Mouse (Mus musculus) right cerebral cortex, adult 2 months (tissue): ENCODE measurements around the gene Nxn.

Experiments used
- DNase-seq, 2 experiments: peaks; one replicate each; pipeline ENCODE4 v3.0.0; 2021 to 2022; ENCODE audit warnings: low spot score in 2 of 2

The Nxn gene

DNA sequence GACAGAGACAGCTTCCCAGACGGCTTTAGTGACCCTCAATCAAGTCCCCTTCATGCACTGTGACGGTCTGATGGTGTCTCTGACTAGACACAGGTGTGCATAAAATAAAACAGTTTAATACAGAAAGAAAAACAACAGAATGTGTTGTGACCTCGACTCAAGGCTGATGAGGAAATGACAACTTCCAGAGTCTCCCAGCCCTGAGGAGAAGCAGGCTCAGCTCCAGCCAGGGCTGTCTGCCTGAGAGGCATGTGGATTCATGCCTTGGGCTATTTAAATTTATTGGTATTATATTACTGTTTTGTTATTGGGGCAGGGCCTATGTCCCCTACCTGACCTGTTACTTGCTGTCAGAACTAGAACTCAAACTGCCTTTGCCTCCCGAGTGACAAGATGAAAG is 37.5 kb downstream of the Nxn start:
- DNase-seq, result no peak

DNA sequence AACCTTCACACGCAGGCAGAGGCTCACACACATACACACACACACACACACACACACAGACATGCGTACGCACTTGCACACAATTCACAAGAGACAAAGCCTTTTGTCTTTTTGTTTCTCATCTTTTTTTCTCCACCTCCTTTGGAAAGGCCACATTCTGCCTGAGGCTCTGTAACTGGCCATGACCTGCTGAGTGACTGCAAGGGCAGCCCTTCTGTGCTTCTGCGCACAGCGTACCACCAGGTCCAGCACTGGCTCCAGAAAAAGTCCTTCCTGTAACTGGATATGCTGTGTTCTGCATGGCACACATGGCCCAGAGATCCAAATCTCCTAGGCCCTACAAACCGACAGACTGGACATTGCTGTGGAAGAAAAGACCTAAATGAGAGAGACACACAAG is 38.7 kb downstream of the Nxn start:
- DNase-seq, result no peak

DNA sequence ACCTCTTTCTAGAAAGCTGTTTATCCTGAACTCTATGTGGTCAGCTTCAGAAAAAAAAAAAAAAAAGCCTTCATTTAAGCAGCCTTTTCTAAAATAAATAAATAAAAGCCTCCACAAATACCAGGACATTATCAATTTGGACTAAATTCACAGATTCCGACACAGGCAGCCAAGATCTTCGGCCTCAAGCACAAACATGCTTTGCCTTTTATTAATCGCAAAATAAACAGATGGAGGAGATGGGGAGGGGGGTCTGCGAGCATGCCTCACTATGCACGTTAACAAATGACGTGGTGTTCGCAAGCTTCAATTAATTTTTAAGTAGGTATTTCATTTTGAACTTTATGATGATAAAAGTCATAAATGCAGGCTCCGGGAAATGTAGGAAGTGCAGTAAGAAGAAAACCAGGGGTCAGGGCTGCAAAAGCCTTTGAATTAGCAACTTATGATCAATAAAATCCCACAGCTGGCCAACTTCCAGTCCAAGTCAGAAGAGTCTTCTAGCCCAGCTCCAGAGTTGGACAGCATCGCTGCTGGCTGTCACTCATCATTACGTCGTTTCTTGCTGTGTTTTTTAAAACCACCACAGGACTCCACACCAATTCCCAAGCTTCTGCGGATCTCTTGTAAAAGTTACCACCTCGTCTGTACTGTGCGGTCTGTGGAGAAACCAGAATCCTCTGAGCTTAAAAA is 40.2 kb downstream of the Nxn start:
- DNase-seq, result no peak

DNA sequence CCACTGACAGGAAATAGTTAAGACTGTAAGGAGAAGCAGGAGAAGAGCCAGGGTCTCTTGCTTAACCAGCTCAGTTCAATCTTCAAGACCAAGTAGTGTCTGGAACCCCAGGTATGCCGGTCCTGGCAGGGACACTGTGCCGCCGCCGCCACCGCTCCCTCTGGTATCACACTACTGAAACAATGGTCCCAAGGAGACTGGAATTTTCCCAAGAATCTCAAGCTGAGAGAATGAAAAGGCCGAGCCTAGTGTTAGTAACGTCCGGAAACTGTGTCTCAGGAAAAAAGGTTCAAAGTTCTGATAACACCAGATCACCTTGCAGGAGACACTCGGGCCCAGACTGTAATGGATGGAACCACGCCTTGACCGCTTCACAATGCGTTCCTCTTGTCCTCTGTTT is 41.5 kb downstream of the Nxn start:
- no peak for DNase-seq

DNA sequence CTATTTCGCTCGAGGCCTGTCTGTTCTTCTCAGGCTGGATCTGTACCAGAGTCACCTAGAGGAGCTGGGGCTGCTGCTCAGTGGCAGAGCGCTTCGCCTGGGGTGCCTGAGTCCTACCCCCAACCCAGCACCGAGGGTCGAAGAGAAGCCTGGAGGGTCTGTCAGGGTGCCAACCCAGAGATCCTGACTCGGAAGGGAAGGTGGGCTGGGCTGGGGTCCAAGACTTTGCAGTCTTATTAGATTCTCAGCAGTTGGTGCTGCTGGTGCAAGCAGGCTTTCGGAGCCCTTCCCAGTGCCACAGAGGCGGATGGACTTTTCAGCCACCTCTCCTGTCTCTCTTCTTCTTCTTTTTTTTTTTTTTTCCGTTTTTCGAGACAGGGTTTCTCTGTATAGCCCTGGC is 42.8 kb downstream of the Nxn start:
- DNase-seq, result no peak

DNA sequence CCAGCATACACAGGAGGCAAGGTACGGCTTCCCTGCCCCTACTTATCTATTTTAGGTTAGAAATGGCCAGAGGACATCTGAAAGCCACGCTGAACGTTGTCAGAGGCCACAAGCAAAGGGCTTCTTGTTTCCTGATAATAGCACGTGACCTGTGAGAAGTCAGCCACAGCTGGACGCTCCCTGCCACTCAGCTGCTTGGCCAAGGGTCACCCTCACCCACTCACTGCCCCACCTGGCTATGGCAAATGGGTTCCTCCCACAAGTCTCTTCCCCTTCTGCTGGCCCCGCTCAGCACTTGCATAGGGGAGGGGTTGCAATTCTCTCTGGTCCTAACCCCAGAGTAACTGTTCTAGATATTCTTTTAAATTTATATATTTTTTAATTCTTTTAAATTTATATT is 43.5 kb downstream of the Nxn start:
- DNase-seq, result no peak

DNA sequence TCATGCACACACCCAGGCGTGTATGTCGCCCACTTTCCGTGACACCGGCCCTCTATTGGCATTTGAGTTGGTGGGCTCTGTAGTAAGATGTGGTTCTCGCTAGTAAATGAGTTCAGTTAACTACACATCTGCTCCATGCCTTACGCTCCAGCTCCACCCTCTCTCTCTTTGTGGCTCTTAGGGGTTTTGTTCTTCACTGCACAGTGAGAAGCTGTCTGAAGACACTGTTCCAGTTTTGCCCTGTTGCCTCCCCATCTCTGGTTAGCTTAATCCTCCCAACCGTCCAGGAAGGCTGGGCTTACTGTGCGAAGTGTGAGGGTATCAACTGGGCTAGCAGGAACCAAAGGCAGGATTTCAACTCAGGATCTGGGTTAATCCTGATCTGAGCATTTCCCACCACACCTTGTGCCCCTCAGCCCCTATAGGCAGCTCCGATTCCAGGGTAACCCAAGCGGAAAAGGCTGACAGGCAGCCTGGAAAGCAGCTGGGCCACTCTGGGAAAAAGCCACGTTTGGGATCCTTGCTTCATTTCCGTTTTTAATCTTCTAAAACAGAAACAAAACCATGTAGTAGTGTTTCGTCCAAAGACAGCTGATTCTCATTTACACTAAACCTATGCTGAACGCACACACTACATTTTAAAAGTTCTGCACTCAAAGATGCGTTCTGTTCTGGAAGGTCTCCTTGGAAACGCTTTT is 45.9 kb downstream of the Nxn start:
- no peak for DNase-seq

DNA sequence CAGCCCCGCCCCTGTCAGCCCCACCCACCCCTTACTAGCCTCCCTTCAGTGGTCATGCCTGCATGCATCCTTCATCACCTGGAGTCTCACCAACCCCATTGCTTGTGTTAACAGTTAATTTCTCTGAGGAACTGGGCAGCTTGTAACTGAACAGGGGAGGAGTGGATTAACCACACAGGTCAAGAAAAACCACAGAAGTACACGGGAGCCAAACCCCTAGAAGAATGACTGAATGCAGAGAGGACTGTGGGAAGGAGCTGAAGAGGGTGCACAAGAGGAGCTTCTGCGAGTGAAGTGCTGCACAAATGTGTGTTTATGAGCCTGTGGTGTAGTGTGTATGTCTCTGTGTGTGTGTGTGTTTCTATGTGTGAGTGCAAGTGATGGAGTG is 47.3 kb downstream of the Nxn start:
- DNase-seq, result no peak

DNA sequence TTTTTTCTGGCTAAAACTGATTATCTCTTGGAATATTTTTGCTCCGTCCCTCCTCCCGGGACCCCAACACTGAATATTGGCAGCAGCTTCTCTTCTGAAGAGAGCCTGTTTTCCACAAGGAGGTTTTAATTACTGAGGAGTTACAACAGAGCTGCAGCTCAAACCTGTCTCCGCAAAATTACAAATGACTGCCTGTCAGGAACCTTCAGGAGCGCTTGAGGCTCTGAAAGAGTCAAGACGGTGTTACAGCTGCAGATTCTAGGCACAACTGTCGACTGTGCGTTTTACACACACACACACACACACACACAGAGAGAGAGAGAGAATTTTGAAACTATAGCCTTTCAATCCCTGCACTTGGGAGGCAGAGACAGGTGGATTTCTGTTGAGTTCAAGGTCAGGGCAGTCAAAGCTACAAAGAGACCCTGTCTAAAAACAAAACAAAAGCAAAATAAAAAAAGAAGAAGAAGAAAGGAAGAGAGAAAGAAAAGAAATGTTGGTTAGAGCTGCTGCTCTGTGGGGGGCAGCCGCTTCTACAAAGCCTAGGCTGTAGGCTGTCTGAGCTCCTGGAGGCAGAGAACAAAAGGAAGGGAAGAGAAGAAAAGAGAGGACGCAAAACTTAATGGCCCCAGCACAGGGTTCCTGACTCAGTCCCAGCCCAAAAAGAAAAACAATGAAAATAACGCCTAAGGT is 47.9 kb downstream of the Nxn start:
- no peak for DNase-seq

DNA sequence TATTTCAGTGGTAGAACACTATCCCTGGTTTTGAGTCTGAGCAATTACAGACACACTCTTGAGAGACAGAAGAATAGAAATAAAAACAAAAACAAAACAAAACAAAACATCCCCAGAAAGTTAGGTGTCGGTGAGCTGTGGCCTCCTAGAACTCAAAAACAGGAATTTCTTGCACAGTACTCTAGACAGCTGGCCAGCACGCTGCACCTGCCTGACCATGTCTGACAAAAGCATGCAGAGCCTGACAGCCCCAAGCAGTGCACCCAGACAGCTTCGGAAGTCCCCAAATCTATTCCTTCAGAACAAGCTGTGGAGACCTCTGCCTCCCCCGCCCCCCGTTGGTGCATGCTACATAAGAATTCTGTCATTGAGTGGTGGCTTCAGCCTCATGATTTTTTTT is 49.1 kb downstream of the Nxn start:
- DNase-seq, result no peak

DNA sequence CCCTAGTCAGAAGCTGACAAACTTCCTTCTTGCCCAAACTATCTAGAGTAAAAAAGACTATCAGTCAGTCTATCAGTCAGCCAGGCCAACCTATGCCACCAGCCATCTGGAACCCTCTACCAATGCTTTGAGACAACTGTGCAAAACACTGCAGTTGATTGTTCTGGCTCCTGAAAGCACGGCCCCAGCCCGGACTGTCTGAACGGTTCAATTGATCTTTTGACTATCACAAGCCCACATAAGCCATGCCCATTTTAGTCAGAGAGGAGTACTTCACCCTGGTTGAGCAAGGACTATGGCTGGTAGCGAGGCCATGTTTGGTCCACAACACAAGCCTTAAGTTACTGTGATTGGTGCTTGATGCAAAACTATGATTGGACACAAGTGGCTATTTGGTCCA is 51.4 kb downstream of the Nxn start:
- no peak for DNase-seq

DNA sequence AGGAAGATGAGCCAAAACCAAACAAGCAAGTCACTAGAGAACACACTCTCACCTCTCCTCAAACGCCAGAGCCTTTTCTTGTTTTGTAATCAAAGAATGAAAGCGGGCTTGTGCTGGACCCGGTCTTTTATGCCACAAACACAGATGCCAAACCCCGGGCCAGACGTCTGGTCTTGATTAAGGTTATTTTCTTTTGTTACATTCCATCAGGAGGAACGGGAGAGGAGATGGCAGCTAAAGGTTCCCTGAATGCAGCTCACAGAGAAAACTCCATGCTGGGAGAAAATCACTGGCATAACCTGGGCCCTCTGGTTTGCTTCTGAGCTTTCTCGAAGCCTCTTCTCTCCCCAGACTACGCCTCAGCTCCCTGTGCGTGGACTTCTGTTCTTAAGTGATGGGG is 55.9 kb downstream of the Nxn start:
- DNase-seq, result no peak

DNA sequence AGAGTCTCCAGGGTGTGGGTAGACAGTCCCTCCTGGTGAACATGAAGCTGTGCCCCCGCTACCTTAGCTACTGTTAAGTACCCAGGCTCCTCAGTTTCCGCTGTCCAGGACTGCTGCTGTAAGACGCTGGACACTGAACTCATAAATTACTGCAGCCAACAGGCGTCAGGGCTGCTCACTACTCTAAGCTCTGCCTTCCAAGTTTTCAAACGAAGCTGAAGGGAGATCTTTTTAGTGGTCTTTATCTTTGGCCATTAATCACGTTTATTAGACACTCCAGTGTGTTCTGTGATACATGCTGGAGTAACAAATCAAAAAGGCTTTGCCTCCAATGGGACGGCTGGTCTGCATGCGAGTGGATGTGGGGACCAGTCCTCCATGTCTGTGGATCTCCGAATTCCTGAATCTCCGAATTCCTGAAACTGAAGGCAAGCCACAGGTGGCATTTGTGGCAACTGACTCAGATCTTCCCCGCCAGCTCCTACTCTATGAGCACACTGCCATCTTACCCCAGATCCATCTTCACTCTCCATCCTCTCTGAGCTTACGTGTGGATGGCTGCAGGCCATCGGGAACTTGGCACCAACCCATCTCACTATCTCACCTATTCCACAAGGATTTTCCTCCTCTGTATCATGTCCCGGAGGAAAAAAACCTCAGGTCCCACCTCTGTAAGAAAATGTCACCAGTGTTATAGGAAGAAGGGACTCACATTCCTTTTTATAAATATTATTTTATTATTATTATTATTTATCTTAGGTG is 56.9 kb downstream of the Nxn start:
- no peak for DNase-seq

DNA sequence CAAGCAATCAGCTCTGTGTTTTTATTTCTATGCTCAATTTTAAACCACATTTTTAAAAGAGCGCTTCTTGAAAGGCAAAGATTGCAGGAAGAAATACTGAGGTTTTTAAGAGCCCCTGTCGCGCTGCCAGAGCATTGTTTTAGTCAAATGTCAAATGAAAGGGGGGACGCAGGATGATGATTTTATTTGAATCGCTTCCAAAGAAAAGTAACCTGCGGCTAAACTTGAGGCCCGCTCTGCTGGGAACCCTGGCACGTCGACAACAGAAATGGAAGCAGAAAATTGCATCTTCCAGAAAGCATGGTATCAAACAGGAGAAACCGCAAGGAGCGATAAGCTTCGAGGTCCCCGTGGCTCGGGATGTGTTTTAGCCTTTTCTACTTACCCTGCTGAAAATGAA is 57.8 kb downstream of the Nxn start:
- DNase-seq, result no peak

DNA sequence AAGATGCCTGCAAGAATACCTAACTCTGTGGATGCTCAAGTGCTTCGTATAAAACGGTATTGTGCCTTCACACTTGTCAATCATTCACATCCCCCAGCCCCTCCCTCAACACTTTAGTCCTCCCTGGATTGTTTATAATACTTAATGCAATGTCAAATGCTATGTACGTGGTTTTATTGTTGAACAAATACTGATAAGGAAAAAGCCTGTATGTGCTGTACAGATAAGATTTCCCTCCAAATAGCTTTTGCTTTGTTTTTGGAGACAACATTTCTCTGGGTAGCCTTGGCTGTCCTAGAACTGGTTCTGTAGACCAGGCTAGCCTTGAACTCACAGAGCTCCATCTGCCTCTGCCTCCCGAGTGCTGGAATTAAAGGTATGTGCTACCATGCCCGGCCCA is 59.1 kb downstream of the Nxn start:
- DNase-seq, result no peak

DNA sequence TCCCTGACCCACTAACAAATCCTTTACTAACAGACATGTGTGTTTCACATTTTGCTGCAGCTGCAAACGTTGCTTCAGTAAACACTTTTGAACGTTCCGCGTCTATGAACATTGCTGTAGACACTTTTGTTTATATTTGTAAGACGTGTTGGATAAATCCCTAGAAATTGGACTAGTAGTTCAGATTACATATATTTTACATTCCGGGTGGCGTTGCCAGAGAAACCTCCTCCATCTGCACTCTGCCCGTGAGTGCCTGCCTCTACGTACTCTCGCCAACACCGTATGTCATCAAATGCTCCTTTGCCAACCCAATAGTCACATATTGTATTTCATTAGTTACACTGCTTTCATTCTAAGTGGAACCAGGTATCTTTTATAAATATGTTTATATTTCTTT is 59.8 kb downstream of the Nxn start:
- no peak for DNase-seq

DNA sequence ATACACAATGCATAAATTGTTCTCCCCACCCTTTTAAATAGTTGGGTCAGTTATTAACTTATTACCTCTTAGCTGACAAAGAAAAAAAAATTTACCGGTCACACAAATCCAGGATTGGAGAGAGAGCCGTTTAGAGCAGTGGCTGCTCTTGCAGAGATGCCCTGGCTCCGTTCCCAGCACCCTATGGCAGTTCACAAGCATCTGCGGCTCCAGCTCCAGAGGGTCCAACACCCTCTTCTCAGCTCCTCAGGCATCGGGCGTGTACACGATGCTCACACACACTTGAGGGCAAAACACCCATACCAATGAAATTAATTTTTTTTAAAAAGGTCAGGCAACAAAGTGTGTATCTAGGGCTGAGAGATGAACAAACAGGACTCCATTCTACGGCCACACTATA is 60.3 kb downstream of the Nxn start:
- DNase-seq, result no peak

DNA sequence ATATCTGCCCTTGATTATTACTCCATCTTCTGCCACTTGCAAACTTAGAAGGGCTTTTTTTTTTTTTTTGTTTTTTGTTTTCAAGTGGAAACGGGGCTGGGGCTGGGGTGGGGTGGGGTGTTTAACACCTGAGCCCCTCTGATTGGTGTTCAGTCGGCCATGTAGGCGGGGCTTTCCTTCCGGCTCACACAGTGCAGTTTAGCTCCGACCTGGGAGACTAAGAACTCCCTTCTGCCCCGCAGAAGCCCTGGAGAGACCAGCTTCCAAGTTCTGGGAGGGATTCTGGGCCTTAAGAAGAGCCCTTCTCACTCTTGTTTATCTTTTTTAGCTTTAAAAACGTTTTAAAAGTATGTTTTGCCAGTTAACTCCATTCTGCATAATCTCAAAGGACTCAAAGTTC is 61.2 kb downstream of the Nxn start:
- no peak for DNase-seq

DNA sequence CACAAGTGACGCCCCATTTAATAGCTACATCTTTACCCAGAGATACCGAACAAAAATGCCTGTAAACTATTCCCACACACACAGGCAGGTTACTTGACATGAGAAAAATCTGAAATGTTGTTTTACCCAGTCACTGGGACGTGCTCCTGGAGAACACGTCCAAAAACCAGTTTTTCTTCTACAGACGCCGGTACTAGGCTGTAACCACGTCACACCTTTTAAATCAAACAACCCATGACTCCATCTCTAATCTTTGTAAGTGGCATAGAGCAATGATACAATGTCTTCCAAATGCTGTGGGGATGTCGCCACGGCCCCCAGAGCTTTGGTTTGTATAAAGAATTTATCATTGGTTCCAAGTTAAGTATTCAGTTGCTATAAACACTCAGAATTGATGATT is 61.7 kb downstream of the Nxn start:
- DNase-seq, result no peak

DNA sequence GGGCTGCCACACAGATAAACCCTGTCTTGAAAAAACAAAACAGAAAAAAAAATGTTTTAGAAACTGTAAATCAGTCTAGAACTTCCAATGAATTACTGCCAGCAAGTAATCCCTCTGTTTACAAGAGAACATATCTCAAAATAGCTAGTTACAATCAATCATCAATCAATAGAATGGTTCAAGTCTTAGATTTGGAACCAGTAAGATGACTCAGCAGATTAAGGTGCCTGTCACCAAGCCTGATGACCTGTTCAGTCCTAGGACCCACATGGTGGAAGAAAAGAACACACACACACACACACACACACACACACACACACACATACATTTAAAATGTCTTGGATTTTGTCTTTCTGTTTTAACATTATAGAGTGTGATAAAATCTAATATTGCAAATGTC is 62.7 kb downstream of the Nxn start:
- no peak for DNase-seq

DNA sequence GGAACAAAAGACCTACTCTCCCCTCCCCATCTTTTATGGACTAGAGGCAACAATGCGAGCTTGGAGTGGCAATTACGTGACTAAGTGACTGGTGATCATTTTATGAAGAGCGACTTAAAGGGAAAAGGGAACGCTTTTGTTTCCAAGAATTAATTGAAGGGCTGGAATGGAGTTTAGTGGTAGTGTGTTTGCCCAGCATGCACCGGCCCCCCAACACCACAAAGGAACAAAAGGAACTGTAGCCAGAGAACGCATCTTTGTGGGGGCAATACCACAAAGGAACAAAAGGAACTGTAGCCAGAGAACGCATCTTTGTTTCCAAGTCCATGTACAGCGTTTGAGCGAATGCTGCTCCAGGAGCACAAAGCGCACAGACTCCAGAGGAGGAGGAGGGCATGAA is 64.0 kb downstream of the Nxn start:
- no peak for DNase-seq

DNA sequence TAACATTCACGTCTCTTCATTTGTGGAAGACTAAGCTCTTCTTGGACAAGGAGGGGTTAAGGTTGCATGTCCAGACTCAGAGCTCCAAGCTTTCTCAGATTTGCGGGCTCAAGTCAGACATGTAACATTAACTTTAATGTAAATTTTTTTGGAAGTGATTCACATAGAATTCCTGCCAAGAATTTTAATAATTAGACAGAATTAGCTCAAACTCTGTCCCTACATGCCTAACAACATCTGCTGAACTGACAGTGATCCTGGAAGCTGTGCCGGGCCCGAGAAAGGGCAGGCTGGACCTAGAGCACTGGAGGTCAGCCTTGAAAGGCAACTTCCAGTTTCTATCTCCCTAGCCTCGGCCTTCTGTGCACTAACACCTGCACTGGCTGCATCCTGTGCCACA is 66.7 kb downstream of the Nxn start:
- no peak for DNase-seq
